Mouse (Mus musculus) spleen, adult 18-20 months (tissue): ENCODE measurements around the gene Sh3pxd2a.
A peak's percentile ranks its signal among the peaks of the same experiment; 100 is the strongest.

ENCODE experiments used
- DNase-seq, 2 experiments: peaks; one replicate each; pipeline ENCODE4 v3.0.0; 2022; ENCODE audit warnings: mixed read lengths in 2 of 2

The Sh3pxd2a gene

DNA sequence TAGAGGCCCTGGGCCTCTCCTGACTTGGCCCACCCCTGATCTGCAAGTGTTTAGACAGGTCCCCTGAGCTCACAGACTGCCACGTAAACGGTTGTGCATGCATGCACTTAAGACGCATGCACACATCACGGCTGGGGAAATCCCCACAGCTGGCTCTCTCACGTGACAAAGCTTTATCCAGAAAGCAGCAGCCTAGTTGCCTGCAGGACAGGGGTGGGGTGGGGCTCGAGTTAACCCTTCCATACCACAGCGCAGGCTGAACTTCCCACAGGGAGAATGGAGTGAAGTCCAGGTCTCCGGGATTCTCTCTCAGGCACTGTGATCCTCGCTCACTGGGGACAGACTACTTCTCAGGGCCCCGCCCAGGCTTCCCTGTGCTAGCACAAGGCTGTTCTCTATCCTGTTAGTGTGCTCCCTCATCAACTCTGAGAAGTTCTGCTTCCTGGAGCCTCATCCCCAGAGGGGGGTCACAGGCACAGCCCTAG, 133.4 kb downstream of the Sh3pxd2a start:
- peak; percentile 41 to 46 for DNase-seq

DNA sequence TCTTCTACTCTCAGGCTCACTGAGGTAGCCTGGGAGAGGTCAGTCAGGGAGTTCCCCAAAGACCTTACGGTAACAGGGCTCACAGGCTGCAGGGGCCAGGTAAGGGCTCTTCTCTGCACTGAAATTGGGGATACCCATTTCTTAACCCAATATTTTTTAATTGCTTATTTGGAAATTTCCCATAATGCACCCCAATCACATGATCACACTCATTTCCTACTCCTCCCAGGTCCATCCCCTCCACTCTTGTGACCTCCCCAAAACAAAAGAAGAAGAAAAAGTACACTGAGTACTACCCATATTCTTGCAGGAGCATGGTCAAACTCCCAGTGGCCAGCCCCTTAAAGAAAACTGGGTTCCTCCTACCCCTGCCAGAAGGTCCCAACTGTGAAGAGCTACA, 135.1 kb downstream of the Sh3pxd2a start:
- DNase-seq: no peak

DNA sequence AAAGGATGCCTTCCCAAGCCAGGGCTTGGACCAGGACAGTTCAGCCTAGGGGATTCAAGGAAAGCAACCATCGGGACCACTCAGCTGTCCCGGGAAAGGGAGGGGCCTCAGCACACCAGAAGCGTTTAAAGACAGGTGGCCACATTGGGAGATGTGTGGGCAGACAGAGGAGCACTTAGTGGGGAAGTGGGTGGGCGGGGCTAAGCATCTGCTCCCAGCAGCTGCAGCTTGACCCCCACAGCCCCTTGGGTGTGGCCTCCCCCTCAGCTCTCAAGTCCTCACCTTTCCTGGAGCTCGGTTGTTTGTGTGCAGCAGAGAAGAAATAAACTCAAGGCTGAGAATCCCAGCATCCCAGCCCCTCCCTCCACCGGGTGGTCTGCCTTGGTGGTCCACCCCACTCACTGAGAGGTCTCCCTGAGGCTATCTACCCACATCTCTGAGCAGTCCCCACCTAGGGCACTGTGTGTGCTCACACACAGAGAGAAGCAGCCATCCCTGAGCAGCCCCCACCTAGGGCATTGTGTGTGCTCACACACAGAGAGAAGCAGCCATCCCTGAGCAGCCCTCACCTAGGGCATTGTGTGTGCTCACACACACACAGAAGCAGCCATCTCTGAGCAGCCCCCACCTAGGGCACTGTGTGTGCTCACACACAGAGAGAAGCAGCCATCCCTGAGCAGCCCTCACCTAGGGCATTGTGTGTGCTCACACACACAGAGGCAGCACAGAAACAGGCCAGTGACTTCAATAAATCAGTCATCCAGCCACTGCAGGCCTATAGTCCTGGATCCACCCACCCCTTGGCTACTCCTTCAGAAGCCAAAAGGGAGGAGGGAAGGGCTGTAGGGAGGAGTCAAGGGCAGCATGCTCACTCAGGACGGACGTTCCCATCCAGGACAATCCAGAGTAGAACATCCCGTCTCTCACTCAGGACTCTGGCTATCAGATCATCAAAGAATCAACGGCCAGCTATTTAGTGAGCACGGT, 136.0 kb downstream of the Sh3pxd2a start:
- DNase-seq: no peak

DNA sequence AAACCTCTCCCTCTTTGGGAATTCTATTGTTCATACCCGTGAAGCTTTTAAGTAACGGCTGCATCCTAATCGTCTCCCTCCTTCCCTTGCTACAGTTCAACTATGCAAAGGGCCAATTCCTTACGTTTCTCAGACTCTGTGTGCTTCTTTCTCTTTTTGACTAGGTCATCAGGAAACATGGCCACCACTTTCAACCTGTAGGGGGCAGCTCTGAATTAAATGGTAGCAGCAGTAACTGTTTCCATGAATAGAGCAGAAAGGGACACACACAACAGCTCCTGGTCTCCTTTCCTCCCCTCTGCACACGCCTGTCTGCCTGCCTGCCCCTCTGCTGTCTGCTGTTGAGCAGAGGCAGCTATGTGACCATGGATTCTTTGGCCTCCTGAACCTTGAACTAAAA, 138.3 kb downstream of the Sh3pxd2a start:
- peak in 1 of 2 experiments; percentile 46 for DNase-seq

DNA sequence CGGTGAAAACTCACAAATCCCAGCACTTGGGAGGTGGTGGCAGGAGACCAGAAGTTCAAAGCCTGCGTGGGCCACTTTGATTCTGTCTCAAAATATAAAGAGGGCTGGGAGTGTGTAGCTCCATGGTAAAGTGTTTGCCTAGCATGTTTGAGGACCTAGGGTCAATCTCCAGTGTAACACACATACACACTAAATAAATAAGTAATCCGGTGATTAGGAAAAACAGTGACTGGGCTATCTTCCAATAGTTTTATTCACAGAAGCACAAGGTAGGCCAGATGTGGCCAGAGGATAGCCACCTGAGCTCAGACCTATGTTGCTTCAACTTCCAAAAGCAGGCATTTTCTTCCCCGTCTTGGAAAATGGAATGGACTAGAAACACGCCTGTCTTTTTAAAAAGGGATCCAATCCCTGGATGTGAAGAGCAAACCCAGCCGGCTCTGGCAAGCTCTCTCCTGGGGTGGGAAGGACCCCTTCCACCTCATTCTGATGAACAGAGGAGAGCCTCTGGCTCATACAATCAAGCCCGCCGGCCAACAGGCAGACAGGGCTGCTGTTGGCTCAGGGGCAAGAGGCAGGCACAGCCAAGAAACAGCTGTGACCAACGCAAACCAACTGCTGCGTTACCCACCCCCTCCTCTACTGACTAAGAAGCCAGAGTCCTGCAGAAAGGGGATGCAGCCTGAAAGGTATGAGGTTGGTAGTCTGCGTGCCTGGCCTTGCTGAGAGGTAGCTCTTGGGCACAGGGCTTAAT, 140.9 kb downstream of the Sh3pxd2a start:
- no peak for DNase-seq

DNA sequence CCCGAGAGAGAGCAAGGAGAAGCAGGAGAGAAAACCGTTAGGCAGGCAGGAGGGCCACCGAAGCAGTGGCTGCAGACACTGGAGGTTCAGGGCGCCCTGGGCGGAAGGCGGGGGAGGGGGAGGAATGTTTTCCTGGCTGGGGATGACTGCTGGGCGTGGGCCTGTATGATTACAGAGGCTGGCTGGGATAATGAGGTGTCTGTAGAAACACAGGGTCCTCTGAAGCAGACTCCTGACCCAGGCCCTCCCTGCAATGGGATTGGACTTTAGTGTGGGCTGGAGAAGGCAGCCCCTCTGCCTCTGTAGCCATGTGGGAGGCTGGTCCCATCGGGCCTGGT, 143.9 kb downstream of the Sh3pxd2a start:
- DNase-seq: no peak

DNA sequence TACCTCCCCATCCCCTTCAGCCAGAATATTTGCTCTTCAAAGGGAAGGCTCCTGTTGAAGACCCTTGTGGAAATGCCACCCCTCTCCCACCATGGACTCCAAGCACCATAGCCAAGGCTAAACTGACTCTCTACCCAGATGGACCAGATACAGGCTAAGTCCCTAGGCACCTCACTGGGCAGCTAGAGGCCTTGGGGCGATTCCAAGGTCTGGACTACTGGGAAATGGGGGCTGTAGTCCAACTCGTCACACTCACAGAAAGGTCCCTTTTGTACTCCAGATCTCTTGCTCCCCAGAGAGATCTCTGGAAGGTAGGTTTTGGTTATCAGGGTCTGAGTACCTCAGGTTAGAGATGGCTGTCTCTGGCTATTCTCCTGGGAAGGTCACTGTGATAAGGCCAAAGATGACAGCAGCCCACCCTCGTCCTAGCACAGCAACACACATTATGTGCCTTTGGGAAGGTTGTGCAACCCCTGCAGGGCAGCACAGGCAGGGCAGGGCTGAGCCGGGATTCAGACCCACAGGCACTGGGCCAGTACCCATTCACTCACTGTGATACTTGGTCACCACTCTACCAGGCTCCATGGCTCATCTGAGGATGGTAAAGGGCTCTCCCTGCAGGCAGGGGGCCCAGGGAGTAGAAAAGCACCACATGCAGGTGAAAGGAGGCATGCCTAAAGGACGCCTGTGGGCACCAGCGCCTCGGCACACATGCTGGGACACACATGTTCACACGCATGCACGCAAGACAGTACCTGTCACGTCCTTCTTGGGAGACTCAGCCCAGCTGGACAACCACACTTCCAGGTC, 144.5 kb downstream of the Sh3pxd2a start:
- no peak for DNase-seq

DNA sequence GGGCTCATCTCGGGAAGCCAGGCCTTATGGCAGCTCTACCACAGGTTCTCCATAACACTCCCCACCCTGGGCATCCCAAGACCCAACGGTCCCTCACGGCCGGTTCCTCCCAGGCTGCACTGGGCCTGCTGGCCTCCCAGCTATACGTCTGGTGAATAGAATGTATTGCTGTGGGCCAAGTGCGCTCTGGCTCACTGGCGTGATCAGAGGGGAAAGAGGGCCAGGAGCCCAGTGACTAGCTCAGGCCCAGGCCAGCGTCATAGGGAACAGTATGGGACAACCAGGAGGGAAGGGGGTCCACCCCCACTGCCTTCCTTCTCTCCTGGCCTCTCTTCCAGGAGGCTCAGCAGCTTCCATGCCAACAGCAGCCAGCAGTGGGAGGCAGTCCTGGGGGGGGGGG, 145.1 kb downstream of the Sh3pxd2a start:
- DNase-seq: no peak

DNA sequence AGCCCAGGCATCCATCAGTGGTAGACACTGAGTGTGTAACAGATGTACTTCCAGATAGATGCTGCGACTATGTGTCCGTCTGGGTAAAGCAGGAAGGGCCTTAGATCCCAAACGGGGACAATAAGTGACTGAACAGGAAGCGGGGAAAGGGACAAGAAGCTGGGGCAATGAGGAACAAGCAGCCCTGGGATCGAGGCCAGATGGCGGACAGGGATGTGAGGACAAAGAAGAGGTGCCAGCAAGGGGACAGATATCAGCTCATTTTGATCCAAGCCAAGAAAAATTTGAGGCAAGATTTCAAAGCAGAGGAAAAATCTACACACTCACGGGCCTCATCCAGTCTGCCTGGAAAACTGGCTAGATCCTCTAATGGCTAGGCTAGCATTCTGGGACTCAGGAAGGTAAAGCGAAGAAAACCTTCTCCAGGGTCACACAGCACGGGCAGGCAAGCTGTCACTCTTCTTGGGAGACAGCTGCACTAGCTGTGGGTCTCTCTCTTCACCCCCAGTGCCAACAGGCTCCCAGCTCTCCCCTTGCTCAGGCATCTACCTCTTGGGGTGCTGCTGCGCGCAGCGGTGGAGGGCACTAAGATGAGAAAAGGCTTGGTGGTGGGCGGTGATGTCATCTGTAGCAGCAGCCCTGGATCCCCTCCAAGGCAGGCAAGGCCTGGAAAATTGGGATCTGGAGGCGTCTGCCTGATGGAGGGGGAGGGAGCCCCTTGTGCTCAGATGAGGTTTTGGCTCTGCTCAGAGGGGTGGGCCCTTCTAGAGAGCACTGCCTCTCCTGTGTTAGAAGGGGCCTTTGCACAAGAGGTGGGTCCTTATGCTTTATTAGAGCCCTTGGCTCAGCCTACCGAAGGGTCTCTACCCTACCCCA, 146.9 kb downstream of the Sh3pxd2a start:
- DNase-seq: no peak

DNA sequence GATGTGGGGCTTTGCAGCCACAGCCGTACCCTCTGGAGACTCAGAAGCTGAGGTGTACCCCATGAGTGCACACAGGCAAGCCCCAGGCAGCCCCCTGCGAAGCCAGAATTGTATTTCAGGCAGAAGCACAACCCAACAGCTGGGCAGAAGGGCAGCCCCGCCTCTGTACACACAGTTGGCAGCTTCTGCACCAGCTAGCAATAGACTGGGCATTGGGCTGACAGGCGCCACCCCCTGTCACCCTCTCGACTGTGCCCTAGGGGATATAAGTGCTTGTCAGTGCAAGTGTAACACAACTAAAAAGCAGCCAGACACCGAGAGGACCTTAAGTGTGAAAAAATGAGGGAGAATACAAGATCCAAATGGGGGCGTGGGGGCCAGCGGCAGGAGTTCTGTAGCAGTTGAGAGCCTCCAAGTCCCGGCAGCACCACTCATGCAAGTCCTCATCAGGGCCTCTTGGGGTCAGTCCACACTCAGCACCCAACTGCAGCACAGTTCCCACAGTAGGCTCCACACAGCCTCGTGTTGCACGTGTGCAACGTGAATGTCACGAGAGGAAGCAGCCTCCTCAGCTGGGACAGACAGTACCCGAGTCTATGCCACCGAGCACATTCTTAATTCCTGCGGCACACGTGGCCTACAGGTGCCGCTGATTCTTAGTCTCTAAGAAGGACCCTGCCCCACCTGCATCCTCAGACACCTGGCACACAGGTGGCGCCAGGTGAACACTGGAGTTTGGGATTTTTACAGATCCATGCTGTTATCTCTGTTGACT, 147.7 kb downstream of the Sh3pxd2a start:
- DNase-seq: no peak

DNA sequence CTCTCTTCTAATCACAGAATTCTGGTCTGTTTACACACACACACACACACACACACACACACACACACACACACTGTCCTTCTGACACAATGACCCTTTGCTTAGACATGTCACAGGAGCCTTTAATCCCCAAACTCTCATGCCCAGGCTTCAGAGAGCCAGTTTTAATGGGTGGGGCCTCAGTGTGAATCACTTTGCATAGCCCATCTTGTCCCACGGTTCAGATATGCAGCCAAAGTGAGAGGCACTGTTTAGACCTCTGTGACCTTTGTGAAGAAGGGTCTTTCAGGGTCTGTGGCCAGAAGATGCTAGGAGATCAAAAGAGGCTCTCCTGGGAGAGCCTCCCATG, 148.3 kb downstream of the Sh3pxd2a start:
- DNase-seq: no peak

DNA sequence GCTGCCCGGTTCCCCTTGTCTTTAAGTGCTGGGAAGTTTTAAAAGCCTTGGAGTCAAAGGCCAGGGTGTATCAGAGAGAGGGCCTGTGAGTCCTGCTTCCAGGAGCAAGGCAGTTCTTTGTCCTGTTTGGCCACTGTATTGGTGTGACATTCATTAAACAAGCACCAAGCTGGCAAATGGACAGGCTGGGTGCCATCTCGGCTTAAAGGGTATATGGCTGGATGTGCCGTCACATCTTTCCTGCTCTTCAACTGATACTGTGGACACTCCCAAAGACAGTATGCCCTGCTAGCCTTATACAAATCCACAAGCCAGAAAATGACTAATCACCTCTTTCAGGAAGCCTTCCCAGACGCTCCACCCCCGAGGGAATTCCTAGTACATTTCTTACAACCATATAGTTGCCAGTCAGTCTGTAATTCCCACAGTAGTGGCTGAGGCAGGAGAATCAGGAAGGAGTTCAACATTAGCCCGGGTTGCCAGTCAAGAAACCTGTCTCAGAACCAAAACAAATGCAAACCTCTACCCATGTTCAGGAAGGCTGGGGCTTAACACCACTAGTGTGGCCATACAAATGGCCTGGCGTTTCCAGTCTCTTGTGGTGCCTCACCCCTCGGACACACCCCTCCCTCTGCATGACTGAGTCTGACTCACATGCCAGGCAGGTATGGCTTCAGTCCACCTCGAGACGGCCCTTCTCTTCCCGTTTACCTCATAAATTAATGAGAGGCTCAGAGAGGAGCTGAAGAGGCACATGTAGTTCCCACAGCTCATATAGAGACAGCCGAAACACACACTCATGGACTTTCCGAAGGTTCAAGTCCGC, 148.9 kb downstream of the Sh3pxd2a start:
- no peak for DNase-seq

DNA sequence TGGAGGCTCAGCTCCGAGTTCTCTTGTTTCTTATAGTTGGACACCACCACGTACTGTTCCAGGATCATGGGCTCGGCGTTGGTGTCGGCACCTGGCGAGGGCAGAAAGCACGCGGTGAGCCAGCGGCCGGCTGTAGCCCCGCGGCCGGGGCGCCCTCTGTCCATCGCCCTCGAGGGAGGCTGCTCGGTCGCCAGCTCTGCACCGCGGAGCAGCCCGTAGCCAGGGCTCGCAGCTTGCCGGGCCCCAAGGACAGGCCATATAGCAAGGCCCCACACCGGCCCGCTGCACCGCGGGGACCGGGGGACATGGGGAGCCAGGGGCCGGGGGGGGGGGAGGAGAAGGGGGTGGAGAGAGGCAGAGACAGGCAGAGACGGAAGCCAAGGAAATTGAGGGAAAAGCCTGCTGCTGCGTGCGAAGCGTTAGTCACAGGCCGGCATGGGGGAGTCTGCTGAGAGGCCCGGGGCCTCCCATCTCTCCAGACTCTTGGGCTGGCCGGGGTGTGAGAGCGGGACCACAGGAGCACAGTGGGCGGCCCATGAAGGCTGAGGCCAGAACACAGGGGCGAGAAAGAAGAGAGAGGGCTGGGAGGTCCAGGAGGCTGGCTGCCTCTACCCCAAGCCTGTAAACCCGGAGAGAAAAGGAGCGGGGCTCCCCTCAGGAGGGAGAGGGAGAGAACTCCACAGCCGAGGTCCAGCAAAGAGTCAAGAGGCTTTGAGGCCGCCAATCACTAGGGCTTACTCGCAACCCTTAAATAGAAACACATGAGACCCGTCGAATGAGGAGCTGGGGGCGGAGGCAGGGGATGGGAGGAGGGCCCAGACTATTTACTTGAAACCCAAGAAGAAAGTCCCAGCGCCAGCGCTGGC, 149.9 kb downstream of the Sh3pxd2a start:
- DNase-seq: peak in 1 of 2 experiments; percentile 31

DNA sequence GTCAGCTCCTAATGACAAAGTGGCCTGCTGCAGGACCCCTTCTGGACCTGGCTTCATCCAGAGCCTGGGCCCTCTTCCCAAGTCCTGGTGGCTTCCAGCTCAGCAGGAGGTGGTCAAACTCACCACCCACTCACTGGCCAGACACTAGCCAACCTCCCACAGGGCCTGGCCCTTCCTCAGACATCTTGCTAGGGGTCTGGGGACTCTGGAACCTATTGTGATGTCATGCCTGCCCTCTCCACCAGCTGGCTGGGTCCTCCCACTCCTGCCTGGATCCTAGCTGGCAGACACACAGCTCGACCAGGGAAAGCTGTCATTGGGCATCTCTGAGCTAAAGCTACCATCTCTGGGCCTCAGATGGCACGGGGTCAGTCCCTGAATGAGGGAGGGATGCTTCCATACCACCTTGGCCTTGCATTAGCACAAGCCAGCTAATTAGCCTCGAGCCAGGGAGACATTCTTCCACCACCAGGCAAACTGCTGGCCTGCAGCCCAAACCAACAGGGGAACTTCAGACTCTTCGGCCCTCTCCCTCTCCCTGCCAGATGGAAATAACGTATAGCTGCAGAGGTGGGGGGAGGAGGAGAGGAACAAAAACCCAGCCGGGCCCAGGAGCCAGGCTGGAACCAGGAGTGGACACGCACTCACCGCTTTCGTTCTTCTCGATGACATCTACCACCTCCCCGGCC, 150.7 kb downstream of the Sh3pxd2a start:
- DNase-seq: no peak

DNA sequence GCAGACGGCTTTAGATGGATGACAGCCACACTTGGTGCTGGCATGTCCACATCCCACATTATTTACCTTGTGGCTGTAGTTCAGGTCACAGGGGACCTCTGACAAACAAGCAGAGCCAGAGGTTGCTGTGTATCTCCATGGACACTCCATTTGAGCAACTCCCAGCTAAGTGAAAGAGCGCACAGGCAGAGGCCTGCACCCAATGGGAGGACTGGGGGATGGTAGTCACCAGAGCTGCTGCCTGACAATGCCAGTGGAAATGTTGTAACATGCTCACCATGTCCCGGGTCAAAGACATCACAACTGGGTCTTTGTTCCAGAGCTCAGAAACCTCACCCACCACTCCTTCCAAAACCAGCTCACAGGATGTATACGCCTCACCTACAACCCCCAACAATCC, 153.0 kb downstream of the Sh3pxd2a start:
- no peak for DNase-seq

DNA sequence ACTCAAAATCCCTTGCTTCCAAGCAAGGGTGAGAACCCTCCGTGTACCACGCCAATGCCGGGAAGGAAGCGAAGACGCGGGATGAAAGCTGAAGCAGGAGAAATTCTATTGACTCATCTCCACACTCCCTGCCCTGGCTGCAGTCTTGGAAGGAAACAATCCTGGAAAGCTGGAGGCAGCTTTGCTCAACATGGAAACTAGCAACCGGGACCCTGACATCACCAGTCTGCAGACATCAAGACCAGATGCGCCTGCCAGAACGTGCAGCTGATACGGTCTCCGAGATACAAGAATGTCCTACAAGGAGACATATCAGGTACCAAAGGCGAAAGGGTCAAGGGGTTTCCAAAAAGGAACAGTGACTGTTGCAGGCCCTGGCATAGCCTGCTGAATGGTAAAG, 154.4 kb downstream of the Sh3pxd2a start:
- no peak for DNase-seq

DNA sequence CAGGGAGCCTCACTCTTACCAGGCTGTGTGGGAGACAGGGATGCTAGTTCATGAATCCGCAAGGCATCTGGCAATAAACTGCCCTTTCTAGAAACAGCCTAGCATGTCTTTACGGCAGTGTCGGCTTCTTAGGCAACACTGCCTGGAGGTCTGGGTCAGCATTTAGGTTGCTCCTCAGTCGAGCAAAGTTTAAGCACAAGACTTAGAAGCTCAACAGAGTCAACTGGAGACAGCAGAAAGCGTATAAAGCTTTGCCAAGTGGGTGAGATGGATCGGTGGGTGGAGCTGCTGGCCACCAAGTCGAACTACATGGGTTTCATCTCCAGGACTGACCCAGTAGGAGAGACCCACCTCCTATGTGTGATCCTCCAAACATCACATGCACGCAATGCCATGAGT, 157.3 kb downstream of the Sh3pxd2a start:
- no peak for DNase-seq

DNA sequence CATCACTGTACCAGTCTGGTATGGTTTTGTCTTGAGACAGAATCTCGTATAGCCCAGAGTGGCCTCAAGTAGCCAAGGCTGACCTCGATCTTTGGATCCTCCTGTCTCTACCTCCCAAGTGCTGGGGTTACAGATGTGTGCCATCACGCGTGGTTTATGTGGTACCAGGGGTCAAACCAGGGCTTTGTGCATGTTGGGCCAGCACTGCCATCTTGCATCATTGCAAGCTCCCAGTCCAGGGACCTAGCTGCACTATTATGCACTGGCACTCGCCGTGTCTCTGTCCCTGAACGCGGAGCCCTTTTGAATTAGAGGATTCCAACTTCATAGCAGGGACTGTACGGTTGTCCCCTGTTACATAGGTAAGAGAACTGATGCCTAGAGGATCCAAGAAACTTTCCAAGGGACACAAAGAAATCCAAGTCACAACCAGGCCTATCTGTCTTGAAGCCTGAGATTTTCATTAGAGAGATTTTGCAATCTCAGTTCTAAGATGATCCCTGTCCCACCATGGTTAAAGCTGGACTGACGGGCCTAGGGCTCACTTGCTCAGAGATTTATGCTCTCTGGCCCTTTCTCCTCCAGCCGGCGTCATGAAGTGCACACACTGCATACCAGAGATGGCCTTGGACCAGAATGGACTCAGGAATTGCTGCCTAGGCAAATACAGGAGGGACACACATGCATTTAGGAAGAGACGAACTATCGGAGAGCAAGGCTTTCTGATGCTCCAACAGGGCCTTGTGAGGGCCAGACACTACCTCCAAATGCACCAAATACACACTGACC, 157.9 kb downstream of the Sh3pxd2a start:
- no peak for DNase-seq
